Mouse (Mus musculus): ENCODE measurements around the gene Fitm2. TPM values are rescaled to one million over a fixed set of nuclear protein-coding genes. Genes with fewer than 3 reads are reported as not detected.

The Fitm2 gene
- polyA plus RNA-seq, 1 experiment from 2014 or later, result 10.8 TPM

Other genes with a start within 250 kb of the Fitm2 start
- gene Jph2, start 74.6 kb downstream of the Fitm2 start, polyA plus RNA-seq (2016; fragmentation: Nextera tagmentation; extraction: Ambion mirVana), result 0.75 and 0.81 TPM in 2 replicates
- 89.2 and 93.3 TPM in 2 replicates for gene Oser1, start 47.9 kb downstream of the Fitm2 start, polyA plus RNA-seq (2016; fragmentation: Nextera tagmentation; extraction: Ambion mirVana)
- 19.0 and 54.8 TPM in 2 replicates for gene Gdap1l1, start 34.2 kb downstream of the Fitm2 start, polyA plus RNA-seq (2016; fragmentation: Nextera tagmentation; extraction: Ambion mirVana)
- gene R3hdml, start 19.7 kb upstream of the Fitm2 start, polyA plus RNA-seq (2016; fragmentation: Nextera tagmentation; extraction: Ambion mirVana), result not detected in 2 replicates
- gene Hnf4a, start 34.2 kb upstream of the Fitm2 start, polyA plus RNA-seq (2016; fragmentation: Nextera tagmentation; extraction: Ambion mirVana), result not detected in 2 replicates
- 31.5 and 36.9 TPM in 2 replicates for gene Ttpal, start 129.7 kb upstream of the Fitm2 start, polyA plus RNA-seq (2016; fragmentation: Nextera tagmentation; extraction: Ambion mirVana)
- gene Serinc3, start 172.5 kb upstream of the Fitm2 start, polyA plus RNA-seq (2016; fragmentation: Nextera tagmentation; extraction: Ambion mirVana), result 24.2 and 25.6 TPM in 2 replicates
- gene Pkig, start 185.8 kb upstream of the Fitm2 start, polyA plus RNA-seq (2016; fragmentation: Nextera tagmentation; extraction: Ambion mirVana), result 158 and 185 TPM in 2 replicates

Measured in hindbrain, embryonic 10.5 days (tissue).